Mouse (Mus musculus) ES-CJ7 (cell line): ENCODE data around the gene St3gal2.
A peak's percentile ranks its signal among the peaks of the same experiment; 100 is the strongest.
"Not testable (repeated sequence)": the region's sequence is repeated elsewhere in the genome, so short reads cannot be mapped to it uniquely, and the experiment has no call there.

Experiments used
- DNase-seq: peaks from one replicate; pipeline ENCODE4 v3.0.0; 2011; ENCODE audit warnings: low read depth, low spot score

St3gal2 gene

GRCm38 (mm10) chr8:110944276-110944876 lies 24.7 kb downstream of the St3gal2 start:
- no peak for DNase-seq

- no peak for DNase-seq
Observed at GRCm38 (mm10) chr8:110945716-110946115, 26.0 kb downstream of the St3gal2 start.

- DNase-seq: peak; percentile 70
Observed at GRCm38 (mm10) chr8:110950065-110950484, 30.4 kb downstream of the St3gal2 start.

GRCm38 (mm10) chr8:110954776-110955175 lies 35.1 kb downstream of the St3gal2 start:
- no peak for DNase-seq

- DNase-seq: no peak
Observed at GRCm38 (mm10) chr8:110956619-110957450, 37.1 kb downstream of the St3gal2 start.

GRCm38 (mm10) chr8:110957471-110957870 lies 37.7 kb downstream of the St3gal2 start:
- peak; percentile 34 for DNase-seq

GRCm38 (mm10) chr8:110958135-110958534 lies 38.4 kb downstream of the St3gal2 start:
- DNase-seq: no peak

- not testable (repeated sequence) for DNase-seq
Observed at GRCm38 (mm10) chr8:110958553-110958952, 38.8 kb downstream of the St3gal2 start.

- DNase-seq: no peak
Observed at GRCm38 (mm10) chr8:110959071-110959780, 39.5 kb downstream of the St3gal2 start.

- no peak for DNase-seq
Observed at GRCm38 (mm10) chr8:110959906-110960305, 40.2 kb downstream of the St3gal2 start.

- no peak for DNase-seq
Observed at GRCm38 (mm10) chr8:110963051-110963450, 43.3 kb downstream of the St3gal2 start.

- DNase-seq: no peak
Observed at GRCm38 (mm10) chr8:110964666-110965065, 44.9 kb downstream of the St3gal2 start.

- no peak for DNase-seq
Observed at GRCm38 (mm10) chr8:110965594-110965993, 45.9 kb downstream of the St3gal2 start.

- no peak for DNase-seq
Observed at GRCm38 (mm10) chr8:110966586-110966985, 46.9 kb downstream of the St3gal2 start.

GRCm38 (mm10) chr8:110967326-110967725 lies 47.6 kb downstream of the St3gal2 start:
- no peak for DNase-seq

- peak; percentile 99 for DNase-seq
Observed at GRCm38 (mm10) chr8:110969910-110970770, 50.4 kb downstream of the St3gal2 start.

GRCm38 (mm10) chr8:110976532-110976931 lies 56.8 kb downstream of the St3gal2 start:
- DNase-seq: not testable (repeated sequence)

GRCm38 (mm10) chr8:110977987-110978386 lies 58.3 kb downstream of the St3gal2 start:
- not testable (repeated sequence) for DNase-seq

GRCm38 (mm10) chr8:110981304-110981703 lies 61.6 kb downstream of the St3gal2 start:
- DNase-seq: no peak

GRCm38 (mm10) chr8:110987805-110988744 lies 68.4 kb downstream of the St3gal2 start:
- DNase-seq: no peak
